Mouse (Mus musculus) spleen, adult 2 months (tissue): Measurements from ENCODE around the gene Fbxo45. TPM values are rescaled to one million over a fixed set of nuclear protein-coding genes. Genes with fewer than 3 reads are reported as not detected.
"Not testable (repeated sequence)": the region's sequence is repeated elsewhere in the genome, so short reads cannot be mapped to it uniquely, and the experiment has no call there.

Experiments used
- DNase-seq, 2 experiments: peaks; one replicate each; pipeline versions ENCODE4 v3.0.0 to v3.0.0-alpha.2; 2012 to 2021; ENCODE audit warnings: low spot score in 2 of 2, low read depth in 1 of 2
- H3K27ac ChIP-seq: fragments of 200-500 bp; 2 replicates; pipeline ENCODE4 v1.5.1; 2012; ENCODE audit warnings: low read length, inconsistent platforms; ENCODE audit not compliant: insufficient read depth
- H3K27me3 ChIP-seq: fragments of 200-500 bp; 2 replicates; pipeline ENCODE4 v1.6.1; 2012; ENCODE audit warnings: mild to moderate bottlenecking, moderate library complexity, low read length, inconsistent platforms; ENCODE audit not compliant: control insufficient read depth, insufficient read depth
- H3K36me3 ChIP-seq: fragments of 200-500 bp; 2 replicates; pipeline ENCODE4 v1.6.1; 2012; ENCODE audit warnings: mild to moderate bottlenecking, low read length, inconsistent platforms; ENCODE audit not compliant: control insufficient read depth, insufficient read depth
- H3K4me1 ChIP-seq: fragments of 200-500 bp; 2 replicates; pipeline ENCODE4 v1.6.1; 2011; ENCODE audit warnings: inconsistent platforms; ENCODE audit not compliant: control insufficient read depth, insufficient read depth, insufficient read length
- H3K4me3 ChIP-seq: fragments of 200-500 bp; 2 replicates; pipeline ENCODE4 v1.5.1; 2011; ENCODE audit warnings: mild to moderate bottlenecking, inconsistent platforms; ENCODE audit not compliant: insufficient read depth, insufficient read length; ENCODE audit errors: extremely low read depth
- CTCF ChIP-seq: fragments of 200-500 bp; IDR thresholded peaks from 2 replicates; pipeline ENCODE4 v1.5.1; 2011; ENCODE audit warnings: mild to moderate bottlenecking, inconsistent platforms; ENCODE audit not compliant: insufficient read depth, insufficient read length, insufficient replicate concordance; ENCODE audit errors: extremely low read depth
- POLR2A ChIP-seq: fragments of 200-500 bp; IDR thresholded peaks from 2 replicates; pipeline ENCODE4 v1.6.1; 2011; ENCODE audit warnings: low read depth, low read length, inconsistent platforms
- WGBS: fragments of 180-500 bp; shearing (Covaris S2); methylation state at CpG from one replicate; pipeline ENCODE4 v1.1.7; 2018; 5-methylcytosine and 5-hydroxymethylcytosine counted together
- polyA plus RNA-seq: library from polyadenylated mRNA; depleted of rRNA; stranded (reverse); fragments of >200 nt; gene quantifications from 2 replicates; pipeline ENCODE4 v1.2.3, GENCODE M21; 2012

Fbxo45 gene
- polyA plus RNA-seq, 1 experiment, result 2.8 TPM

DNA sequence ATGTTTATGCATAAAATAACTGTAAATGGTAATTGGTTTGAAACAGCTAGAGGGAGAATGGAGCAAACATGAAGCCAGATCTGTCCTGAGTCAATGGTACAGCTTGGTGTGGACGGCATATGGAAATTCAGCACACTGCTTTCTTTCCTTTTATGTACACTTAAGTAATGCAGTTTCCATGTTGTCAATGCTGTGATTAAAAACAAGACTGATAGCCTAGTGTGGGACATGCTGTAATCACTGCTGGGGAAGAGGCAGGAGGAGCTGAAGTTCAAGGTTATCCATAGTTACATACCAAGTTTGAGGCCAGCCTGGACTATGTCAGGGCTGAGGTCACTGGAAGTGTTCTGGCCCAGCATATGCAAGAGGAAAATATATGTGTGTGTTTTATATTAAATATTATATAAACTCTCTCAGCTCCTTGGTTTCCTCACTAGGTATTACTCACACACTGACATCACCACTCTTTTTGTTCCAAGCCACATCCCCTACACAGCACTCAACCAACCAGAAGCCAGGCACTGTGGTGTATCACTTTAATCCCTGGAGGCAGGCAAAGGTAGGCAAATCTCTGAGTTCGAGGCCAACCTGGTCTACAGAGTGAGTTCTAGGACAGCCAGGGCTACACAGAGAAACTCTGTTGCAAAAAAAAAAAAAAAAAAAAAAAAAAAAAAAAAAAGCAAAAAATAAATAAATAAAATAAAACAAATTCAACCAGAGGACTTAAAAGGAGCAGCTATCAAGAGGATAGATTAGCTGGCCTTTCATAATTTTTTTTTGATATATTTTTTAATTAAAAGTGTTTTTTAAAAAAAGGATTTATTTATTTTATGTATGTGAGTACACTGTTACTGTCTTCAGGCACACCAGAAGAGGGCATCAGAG is 7.3 kb downstream of the Fbxo45 start:
- DNase-seq, result no peak
- Histone ChIP-seq H3K27me3 (no peaks in the 10 kb centered on the region), H3K36me3 (peaks cover 8% of the 10 kb centered on the region), H3K27ac (no peak overlapping the region), H3K4me1 (no peaks in the 10 kb centered on the region), H3K4me3 (no peak overlapping the region)
- no peak for TF ChIP-seq POLR2A
- TF ChIP-seq CTCF, result no peak
- WGBS, result 91% methylated on average over 2 of the region's 2 CpGs

DNA sequence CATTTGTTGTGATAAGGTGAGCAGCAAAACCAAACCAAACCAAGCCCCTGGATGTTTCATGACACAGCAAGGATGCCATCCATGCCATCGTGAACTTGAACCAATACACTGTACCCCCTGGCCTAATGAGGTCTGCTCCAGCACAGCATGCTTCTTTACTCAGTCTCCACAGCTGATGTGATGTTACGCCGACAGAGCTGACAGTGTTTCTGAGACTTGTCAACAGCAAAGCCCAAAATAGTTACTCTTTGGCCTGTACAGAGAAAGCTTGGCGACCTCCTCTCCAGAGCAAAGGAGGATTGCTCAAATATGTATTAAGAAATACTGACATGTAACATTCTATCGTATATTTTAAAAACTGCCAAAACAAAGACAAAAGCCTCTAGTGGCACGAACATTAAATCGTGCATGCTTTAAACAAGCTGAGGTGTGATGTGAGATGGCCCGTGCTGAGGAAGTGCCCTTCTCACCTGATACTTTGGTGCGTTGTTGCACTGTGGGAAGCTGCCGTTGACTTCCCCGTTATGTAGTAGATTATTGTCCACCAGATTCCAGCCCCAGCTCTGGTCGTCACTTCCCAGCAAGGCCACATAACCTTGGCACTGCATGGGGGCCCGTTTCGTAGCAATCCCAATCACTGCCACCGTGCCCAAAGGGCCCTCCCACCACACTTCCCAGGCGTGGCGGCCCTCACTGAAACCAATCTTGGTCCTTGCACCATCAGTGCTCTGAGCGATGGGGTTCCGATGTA is 8.9 kb downstream of the Fbxo45 start:
- peaks cover 10% of the 10 kb centered on the region for H3K36me3 ChIP-seq
- 92% methylated on average over 19 of the region's 19 CpGs for WGBS
- TF ChIP-seq POLR2A (no peak), CTCF (no peak)
- no peaks in the 10 kb centered on the region for H3K27me3 ChIP-seq
- no peak for DNase-seq
- H3K4me3 ChIP-seq, result no peak overlapping the region
- no peak overlapping the region for H3K27ac ChIP-seq
- no peaks in the 10 kb centered on the region for H3K4me1 ChIP-seq

GRCm38 (mm10) chr16:32232050-32232449 is 14.9 kb downstream of the Fbxo45 start:
- H3K27ac ChIP-seq, H3K27me3 ChIP-seq, H3K4me3 ChIP-seq, DNase-seq, H3K4me1 ChIP-seq: not testable (repeated sequence)
- 80% methylated on average over 3 of the region's 3 CpGs for WGBS
- peaks cover 11% of the 10 kb centered on the region for H3K36me3 ChIP-seq

DNA sequence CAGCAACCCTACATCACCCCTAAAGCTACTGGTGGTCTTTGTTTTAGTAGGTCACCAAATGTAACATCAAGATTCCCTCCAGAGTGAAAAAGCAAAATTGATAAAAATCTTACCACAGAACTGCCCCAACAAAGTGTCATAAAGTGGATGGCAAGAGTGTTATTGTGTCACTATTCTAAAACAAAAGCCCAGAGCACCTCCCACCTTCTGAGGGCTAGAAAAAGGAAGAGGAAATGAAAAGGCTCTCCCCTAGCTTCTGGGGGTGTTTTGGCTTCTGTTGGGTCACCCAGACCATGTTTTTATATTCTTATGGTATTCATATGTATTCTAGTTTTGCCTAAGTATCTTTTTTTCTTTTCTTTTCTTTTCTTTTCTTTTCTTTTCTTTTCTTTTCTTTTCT is 24.6 kb downstream of the Fbxo45 start:
- H3K27ac ChIP-seq, result no peak overlapping the region
- H3K36me3 ChIP-seq, result no peaks in the 10 kb centered on the region
- no peaks in the 10 kb centered on the region for H3K27me3 ChIP-seq
- H3K4me1 ChIP-seq, result no peaks in the 10 kb centered on the region
- no peak for TF ChIP-seq CTCF
- TF ChIP-seq POLR2A, result no peak
- DNase-seq, result no peak
- no peak overlapping the region for H3K4me3 ChIP-seq

GRCm38 (mm10) chr16:32221803-32222202 is 25.2 kb downstream of the Fbxo45 start:
- WGBS, result 78% methylated on average over 4 of the region's 4 CpGs
- no peaks in the 10 kb centered on the region for H3K36me3 ChIP-seq

GRCm38 (mm10) chr16:32214804-32215576 is 32.0 kb downstream of the Fbxo45 start:
- no peaks in the 10 kb centered on the region for H3K36me3 ChIP-seq
- 70% methylated on average over 17 of the region's 17 CpGs for WGBS
- H3K4me3 ChIP-seq, result no peak overlapping the region; the same call in 1 of the 2 replicates
- no peak for TF ChIP-seq POLR2A
- TF ChIP-seq CTCF, result no peak
- DNase-seq, result no peak
- no peaks in the 10 kb centered on the region for H3K27me3 ChIP-seq
- no peak overlapping the region for H3K27ac ChIP-seq
- H3K4me1 ChIP-seq, result no peaks in the 10 kb centered on the region

More at GRCm38 (mm10) chr16:32221803-32222202, 25.2 kb downstream of the Fbxo45 start:
- DNase-seq, result no peak
- TF ChIP-seq POLR2A (no peak), CTCF (no peak)
- H3K27me3 ChIP-seq, result no peaks in the 10 kb centered on the region
- no peaks in the 10 kb centered on the region for H3K4me1 ChIP-seq
- H3K27ac ChIP-seq, result no peak overlapping the region
- no peak overlapping the region for H3K4me3 ChIP-seq
